Mouse (Mus musculus) hindlimb bud, embryonic 11.5 days (tissue): ENCODE data around the gene Far2.
"Not testable (repeated sequence)": the region's sequence is repeated elsewhere in the genome, so short reads cannot be mapped to it uniquely, and the experiment has no call there.

Experiments used
- DNase-seq: peaks from one replicate; pipeline ENCODE4 v3.0.0-alpha.2; 2012; ENCODE audit warnings: low read depth, low spot score; ENCODE audit errors: extremely low spot score

Far2 gene

GRCm38 (mm10) chr6:148116907-148117306 is 69.8 kb downstream of the Far2 start:
- DNase-seq, result no peak

- no peak for DNase-seq
Observed at GRCm38 (mm10) chr6:148117696-148118095, 70.6 kb downstream of the Far2 start.

- DNase-seq, result no peak
Observed at GRCm38 (mm10) chr6:148120703-148121102, 73.6 kb downstream of the Far2 start.

GRCm38 (mm10) chr6:148126851-148127250 is 79.8 kb downstream of the Far2 start:
- DNase-seq, result not testable (repeated sequence)

GRCm38 (mm10) chr6:148132314-148132713 is 85.3 kb downstream of the Far2 start:
- no peak for DNase-seq

- DNase-seq, result no peak
Observed at GRCm38 (mm10) chr6:148133536-148133935, 86.5 kb downstream of the Far2 start.

GRCm38 (mm10) chr6:148135769-148136382 is 88.8 kb downstream of the Far2 start:
- DNase-seq, result peak; percentile 50

GRCm38 (mm10) chr6:148139288-148139995 is 92.4 kb downstream of the Far2 start:
- no peak for DNase-seq

GRCm38 (mm10) chr6:148141874-148142273 is 94.8 kb downstream of the Far2 start:
- no peak for DNase-seq

- no peak for DNase-seq
Observed at GRCm38 (mm10) chr6:148142421-148142820, 95.4 kb downstream of the Far2 start.

GRCm38 (mm10) chr6:148152305-148152704 is 105.2 kb downstream of the Far2 start:
- not testable (repeated sequence) for DNase-seq

GRCm38 (mm10) chr6:148172904-148173303 is 125.8 kb downstream of the Far2 start:
- no peak for DNase-seq

GRCm38 (mm10) chr6:148185694-148186093 is 138.6 kb downstream of the Far2 start:
- DNase-seq, result no peak

- no peak for DNase-seq
Observed at GRCm38 (mm10) chr6:148193972-148194701, 147.1 kb downstream of the Far2 start.

GRCm38 (mm10) chr6:148199177-148199576 is 152.1 kb downstream of the Far2 start:
- no peak for DNase-seq

- DNase-seq, result no peak
Observed at GRCm38 (mm10) chr6:148199729-148200128, 152.7 kb downstream of the Far2 start.

GRCm38 (mm10) chr6:148205134-148205533 is 158.1 kb downstream of the Far2 start:
- no peak for DNase-seq

- DNase-seq, result no peak
Observed at GRCm38 (mm10) chr6:148207522-148207921, 160.5 kb downstream of the Far2 start.

GRCm38 (mm10) chr6:148211391-148211876 is 164.4 kb downstream of the Far2 start:
- no peak for DNase-seq

GRCm38 (mm10) chr6:148211897-148212680 is 165.0 kb downstream of the Far2 start, which contains the start of gene Ergic2:
Gene Ergic2 (minus strand): TSS chr6:148212374.
- DNase-seq, result peak; percentile 99

- peak; percentile 70 for DNase-seq
Observed at GRCm38 (mm10) chr6:148214765-148215164, 167.7 kb downstream of the Far2 start.
